Mouse (Mus musculus) left cerebral cortex, postnatal 4 days (tissue): ENCODE measurements around the gene Rnaset2a. TPM values are rescaled to one million over a fixed set of nuclear protein-coding genes. Genes with fewer than 3 reads are reported as not detected.

Source experiments
- total RNA-seq, 2 experiments: library from RNA; stranded (reverse); gene quantifications; 2 replicates each; pipeline ENCODE4 v1.2.3; 2021

The Rnaset2a gene
- total RNA-seq, 2 experiments from 2014 or later, result 4.7 to 5.2 TPM

Other genes starting within 250 kb of the Rnaset2a start
- gene Tagap, start 222.1 kb downstream of the Rnaset2a start, total RNA-seq, result 1 to 10 TPM; 3.6 to 3.9 TPM
- 10 to 100 TPM; 47.3 TPM for gene Rsph3a, start 202.5 kb downstream of the Rnaset2a start, total RNA-seq
- gene Gm49673, start 309 bp downstream of the Rnaset2a start, total RNA-seq, result not detected
- gene Fgfr1op, start 17.4 kb upstream of the Rnaset2a start, total RNA-seq, result 10 to 100 TPM; 18.5 to 22.6 TPM
- gene Ccr6, start 87.9 kb upstream of the Rnaset2a start, total RNA-seq, result not detected
- gene Mpc1, start 134.8 kb upstream of the Rnaset2a start, total RNA-seq, result 100 to 1,000 TPM; 159 to 160 TPM
- gene Sft2d1, start 163.0 kb upstream of the Rnaset2a start, total RNA-seq, result 10 to 100 TPM; 80.4 to 81.6 TPM
- gene Prr18, start 189.4 kb upstream of the Rnaset2a start, total RNA-seq, result 10 to 100 TPM; 23.2 to 24.6 TPM
- under 1 TPM; 0.32 to 0.70 TPM for gene T2, start 207.9 kb upstream of the Rnaset2a start, total RNA-seq